Comparison of ENCODE assay signal across 11 mouse cellular contexts in the genomic region with DNA sequence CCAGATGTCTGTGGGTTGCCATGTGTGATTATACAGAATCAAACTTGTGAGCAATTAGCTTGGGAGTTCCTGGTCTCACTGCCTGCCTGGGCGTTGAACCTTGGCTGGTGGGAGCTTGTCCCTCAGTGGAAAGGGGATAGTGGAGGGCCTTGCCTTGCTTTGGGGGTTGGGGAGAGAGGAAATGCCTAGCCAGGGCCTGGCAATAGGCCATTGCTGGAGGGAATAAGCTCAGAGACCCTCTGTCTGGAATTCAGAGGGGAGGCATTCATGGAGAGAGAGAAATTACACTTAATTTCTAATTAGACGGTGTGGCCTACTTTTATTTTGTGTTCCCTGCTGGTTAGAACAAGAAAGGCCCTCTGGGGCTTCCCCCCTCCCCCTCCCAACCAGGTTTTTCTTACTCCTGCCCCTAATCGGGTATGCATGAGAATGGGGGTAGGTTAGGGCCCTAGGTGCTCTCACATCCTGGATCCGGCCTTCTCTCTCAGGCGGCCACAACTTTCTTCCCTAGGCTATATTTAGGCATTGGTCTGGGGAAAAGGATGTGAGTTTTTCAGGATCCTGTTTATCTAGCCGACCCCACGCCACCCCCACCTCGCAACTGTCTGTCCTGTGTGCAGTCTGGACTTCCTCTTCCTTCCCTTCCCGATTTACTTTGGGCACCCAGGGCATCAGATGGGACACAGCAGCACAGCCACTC. TPM values are rescaled to one million over a fixed set of nuclear protein-coding genes. Genes with fewer than 3 reads are reported as not detected.
A peak's percentile ranks its signal among the peaks of the same experiment; 100 is the strongest.
DNase-seq lines count a peak whose midpoint lies in the region; ATAC-seq and TF ChIP-seq lines count a peak whose summit lies in the region.
"Had no signal": no experiment of that assay in that cellular context is flagged by ENCODE, and none has a peak within 500 bp of the region (broad histone marks: within the 10 kb centered on the region; RNA-seq: fewer than 3 reads in every experiment).

No protein-coding gene starts in this region.

- no peaks in the 10 kb centered on the region for H3K27me3 ChIP-seq in intestine, embryonic 15.5 days (replicated peaks)
- no peaks in the 10 kb centered on the region for H3K27me3 ChIP-seq in intestine, postnatal 0 days (replicated peaks; ENCODE audit: control insufficient read depth, insufficient read depth, low read length)
- H3K27me3 ChIP-seq in embryonic facial prominence, embryonic 10.5 days (replicated peaks; ENCODE audit: low read depth, poor library complexity, severe bottlenecking): no peaks in the 10 kb centered on the region
- no peaks in the 10 kb centered on the region for H3K27me3 ChIP-seq in kidney, embryonic 14.5 days (ENCODE audit: control insufficient read depth, insufficient read depth, low read length)
- H3K27me3 ChIP-seq: Patski had no signal

- H3K36me3 ChIP-seq in intestine, embryonic 15.5 days: 0 out of 2 replicates have a peak, but pooled peaks cover 3% of the 10 kb centered on the region
- peaks cover 22% of the 10 kb centered on the region for H3K36me3 ChIP-seq in intestine, postnatal 0 days (ENCODE audit: control insufficient read depth, insufficient read depth)
- H3K36me3 ChIP-seq in embryonic facial prominence, embryonic 10.5 days (replicated peaks): peaks cover 29% of the 10 kb centered on the region
- H3K36me3 ChIP-seq in kidney, embryonic 14.5 days (ENCODE audit: control insufficient read depth, insufficient read depth, low read length): peaks cover 10% of the 10 kb centered on the region

- no peaks in the 10 kb centered on the region for H3K9me3 ChIP-seq in intestine, embryonic 15.5 days
- H3K9me3 ChIP-seq in intestine, postnatal 0 days (ENCODE audit: control insufficient read depth): no peaks in the 10 kb centered on the region
- H3K9me3 ChIP-seq in embryonic facial prominence, embryonic 10.5 days: no peaks in the 10 kb centered on the region
- H3K9me3 ChIP-seq in kidney, embryonic 14.5 days (ENCODE audit: control insufficient read depth, low read length): no peaks in the 10 kb centered on the region

- ATAC-seq in intestine, embryonic 15.5 days: no peak
- no peak for ATAC-seq in intestine, postnatal 0 days
- 0 out of 2 replicates have a peak, but pooled peaks have one; percentile 32 for ATAC-seq in kidney, embryonic 14.5 days (ENCODE audit: low FRiP score, low TSS enrichment)
- ATAC-seq in CD4-positive, CD25-positive, alpha-beta regulatory T cell, adult 4 months: no peak
- ATAC-seq: Patski had no signal

- H3K4me2 ChIP-seq in intestine, embryonic 15.5 days (replicated peaks): no peak overlapping the region
- no peak overlapping the region for H3K4me2 ChIP-seq in intestine, postnatal 0 days (replicated peaks; ENCODE audit: low read depth)
- no peak overlapping the region for H3K4me2 ChIP-seq in kidney, embryonic 14.5 days (replicated peaks; ENCODE audit: low read depth, low read length)

- WGBS in intestine, embryonic 15.5 days: 59% methylated on average over 9 of the region's 9 CpGs
- WGBS in intestine, postnatal 0 days: 61% methylated on average over 9 of the region's 9 CpGs
- 34% methylated on average over 9 of the region's 9 CpGs for WGBS in embryonic facial prominence, embryonic 10.5 days
- WGBS in kidney, embryonic 14.5 days: 47% methylated on average over 9 of the region's 9 CpGs

- no peaks in the 10 kb centered on the region for H3K4me1 ChIP-seq in intestine, embryonic 15.5 days (replicated peaks)
- H3K4me1 ChIP-seq in intestine, postnatal 0 days (replicated peaks; ENCODE audit: control insufficient read depth, insufficient read depth, low read length): 0 out of 2 replicates have a peak, but pooled peaks cover 7% of the 10 kb centered on the region
- peaks cover 22% of the 10 kb centered on the region for H3K4me1 ChIP-seq in embryonic facial prominence, embryonic 10.5 days
- peaks cover 16% of the 10 kb centered on the region for H3K4me1 ChIP-seq in kidney, embryonic 14.5 days (ENCODE audit: control insufficient read depth, insufficient read depth, low read length)

- peak overlapping the region; percentile 56; the same call in 1 of the 2 replicates for H3K27ac ChIP-seq in intestine, embryonic 15.5 days
- no peak overlapping the region for H3K27ac ChIP-seq in intestine, postnatal 0 days (ENCODE audit: low read depth, low read length)
- peak overlapping the region; percentile 11; the same call in 1 of the 2 replicates for H3K27ac ChIP-seq in embryonic facial prominence, embryonic 10.5 days (replicated peaks)
- peak overlapping the region; percentile 42; the same call in 1 of the 2 replicates for H3K27ac ChIP-seq in kidney, embryonic 14.5 days (ENCODE audit: low read depth, low read length)

- TF ChIP-seq CTCF in intestine, postnatal 0 days (IDR thresholded peaks at IDR 0.05; ENCODE audit: low read depth): no peak

- no peak overlapping the region for H3K4me3 ChIP-seq in intestine, embryonic 15.5 days (replicated peaks)
- no peak overlapping the region for H3K4me3 ChIP-seq in intestine, postnatal 0 days (ENCODE audit: low read depth, low read length)
- no peak overlapping the region for H3K4me3 ChIP-seq in embryonic facial prominence, embryonic 10.5 days
- no peak overlapping the region for H3K4me3 ChIP-seq in kidney, embryonic 14.5 days (ENCODE audit: low read length)

- DNase-seq in embryonic facial prominence, embryonic 10.5 days (ENCODE audit: low spot score): no peak
- DNase-seq in lung, postnatal 10 days: peak; percentile 63
- no peak for DNase-seq in ovary, adult 18-20 months (ENCODE audit: low spot score)
- no peak for DNase-seq in left cerebral cortex, adult 8-10 months (ENCODE audit: low spot score in 2 of 2)
- DNase-seq: cerebellum, postnatal 36 days had no signal

- H3K9ac ChIP-seq in intestine, embryonic 15.5 days: no peak overlapping the region
- H3K9ac ChIP-seq in intestine, postnatal 0 days (ENCODE audit: low read depth, low read length): no peak overlapping the region
- no peak overlapping the region for H3K9ac ChIP-seq in kidney, embryonic 14.5 days (ENCODE audit: low read depth, low read length)

RNA-seq across cellular contexts. Expression of a gene that starts 11.7 kb away (rescaled TPM):
- 0.93 and 1.5 TPM in 2 replicates for polyA plus RNA-seq in intestine, embryonic 15.5 days (2015; fragmentation: Nextera tagmentation; extraction: Ambion mirVana)
- polyA plus RNA-seq in intestine, postnatal 0 days (2015; fragmentation: Nextera tagmentation; extraction: Ambion mirVana): 0.53 and 0.72 TPM in 2 replicates
- 1.3 and 1.6 TPM in 2 replicates for polyA plus RNA-seq in embryonic facial prominence, embryonic 10.5 days (2016; fragmentation: Nextera tagmentation; extraction: Ambion mirVana)
- 0.92 and 1.4 TPM in 2 replicates for polyA plus RNA-seq in kidney, embryonic 14.5 days (2014; fragmentation: Nextera tagmentation; extraction: Ambion mirVana)
- under 1 TPM; 0.32 to 0.34 TPM for polyA plus RNA-seq in CD4-positive, CD25-positive, alpha-beta regulatory T cell, adult 4 months (2017; shearing (Covaris generic))
- not detected for total RNA-seq in left cerebral cortex, adult 8-10 months (2022)

RNA-seq across cellular contexts. Expression of a gene that starts 12.8 kb away (rescaled TPM):
- 27.7 and 32.1 TPM in 2 replicates for polyA plus RNA-seq in intestine, embryonic 15.5 days (2015; fragmentation: Nextera tagmentation; extraction: Ambion mirVana)
- polyA plus RNA-seq in intestine, postnatal 0 days (2015; fragmentation: Nextera tagmentation; extraction: Ambion mirVana): 25.4 and 30.7 TPM in 2 replicates
- polyA plus RNA-seq in embryonic facial prominence, embryonic 10.5 days (2016; fragmentation: Nextera tagmentation; extraction: Ambion mirVana): 25.7 and 27.2 TPM in 2 replicates
- polyA plus RNA-seq in kidney, embryonic 14.5 days (2014; fragmentation: Nextera tagmentation; extraction: Ambion mirVana): 19.1 and 21.1 TPM in 2 replicates
- polyA plus RNA-seq in CD4-positive, CD25-positive, alpha-beta regulatory T cell, adult 4 months (2017; shearing (Covaris generic)): 10 to 100 TPM; 21.4 to 28.9 TPM
- 100 to 1,000 TPM; 133 to 174 (median 147) TPM for total RNA-seq in left cerebral cortex, adult 8-10 months (2022)

RNA-seq across cellular contexts. Expression of a gene that starts 50.8 kb away (rescaled TPM):
- polyA plus RNA-seq in intestine, embryonic 15.5 days (2015; fragmentation: Nextera tagmentation; extraction: Ambion mirVana): 0.18 TPM in 1 of 2 replicates, not detected in the other
- polyA plus RNA-seq in intestine, postnatal 0 days (2015; fragmentation: Nextera tagmentation; extraction: Ambion mirVana): not detected in 2 replicates
- polyA plus RNA-seq in embryonic facial prominence, embryonic 10.5 days (2016; fragmentation: Nextera tagmentation; extraction: Ambion mirVana): 0.88 and 2.2 TPM in 2 replicates
- not detected in 2 replicates for polyA plus RNA-seq in kidney, embryonic 14.5 days (2014; fragmentation: Nextera tagmentation; extraction: Ambion mirVana)
- not detected for polyA plus RNA-seq in CD4-positive, CD25-positive, alpha-beta regulatory T cell, adult 4 months (2017; shearing (Covaris generic))
- not detected for total RNA-seq in left cerebral cortex, adult 8-10 months (2022)
- polyA plus RNA-seq: Patski; stomach, embryonic 16.5 days had no signal
